Mouse (Mus musculus) liver, adult 2 months (tissue): ENCODE measurements around the gene Phactr3. TPM values are rescaled to one million over a fixed set of nuclear protein-coding genes. Genes with fewer than 3 reads are reported as not detected.
A peak's percentile ranks its signal among the peaks of the same experiment; 100 is the strongest.

ENCODE experiments used
- DNase-seq: peaks from one replicate; pipeline ENCODE4 v3.0.0-alpha.2; 2011; ENCODE audit warnings: low read depth, low spot score; ENCODE audit errors: extremely low read depth
- H3K27ac ChIP-seq: fragments of 200-500 bp; replicated peaks from 2 replicates; pipeline ENCODE4 v1.5.1; 2012; ENCODE audit warnings: low read depth, mild to moderate bottlenecking, control low read depth, inconsistent platforms, low read length; ENCODE audit not compliant: insufficient read depth
- H3K27me3 ChIP-seq: fragments of 200-500 bp; 2 replicates; pipeline ENCODE4 v1.6.1; 2012; ENCODE audit warnings: mild to moderate bottlenecking, moderate library complexity, low read length, inconsistent platforms; ENCODE audit not compliant: control insufficient read depth, insufficient read depth
- H3K36me3 ChIP-seq: fragments of 200-500 bp; 2 replicates; pipeline ENCODE4 v1.6.1; 2012; ENCODE audit warnings: low read length, inconsistent platforms; ENCODE audit not compliant: control insufficient read depth, insufficient read depth
- H3K4me1 ChIP-seq: fragments of 200-500 bp; 2 replicates; pipeline ENCODE4 v1.6.1; 2011; ENCODE audit warnings: low read length; ENCODE audit not compliant: control insufficient read depth, insufficient read depth
- H3K4me3 ChIP-seq: fragments of 200-500 bp; 2 replicates; pipeline ENCODE4 v1.5.1; 2011; ENCODE audit warnings: low read depth, mild to moderate bottlenecking, control low read depth, low read length, moderate library complexity; ENCODE audit not compliant: insufficient read depth
- H3K79me2 ChIP-seq: fragments of 200-500 bp; 2 replicates; pipeline ENCODE4 v1.6.1; 2012; ENCODE audit warnings: inconsistent platforms, mild to moderate bottlenecking, low read length, moderate library complexity; ENCODE audit not compliant: control insufficient read depth, insufficient read depth
- H3K9ac ChIP-seq: fragments of 200-500 bp; 2 replicates; pipeline ENCODE4 v1.6.1; 2012; ENCODE audit warnings: low read depth, mild to moderate bottlenecking, control low read depth, inconsistent platforms, low read length
- CTCF ChIP-seq: fragments of 200-500 bp; IDR thresholded peaks from 2 replicates; pipeline ENCODE4 v1.5.1; 2011; ENCODE audit warnings: low read depth, low read length, control low read depth
- POLR2A ChIP-seq: fragments of 200-500 bp; IDR thresholded peaks from 2 replicates; pipeline ENCODE4 v1.6.1; 2011; ENCODE audit warnings: low read length, control low read depth; ENCODE audit not compliant: insufficient read depth; ENCODE audit errors: extremely low read depth
- WGBS: fragments of 180-500 bp; shearing (Covaris S2); methylation state at CpG from one replicate; pipeline ENCODE4 v1.1.7; 2018; 5-methylcytosine and 5-hydroxymethylcytosine counted together
- polyA plus RNA-seq: library from polyadenylated mRNA; depleted of rRNA; stranded (reverse); fragments of >200 nt; gene quantifications from 2 replicates; pipeline ENCODE4 v1.2.3, GENCODE M21; 2012
- total RNA-seq: library from RNA; depleted of rRNA; stranded (reverse); fragments of >200 nt; gene quantifications from 2 replicates; pipeline ENCODE4 v1.2.3, GENCODE M21; 2014

The Phactr3 gene
- total and polyA plus RNA-seq, 2 experiments = not detected

DNA sequence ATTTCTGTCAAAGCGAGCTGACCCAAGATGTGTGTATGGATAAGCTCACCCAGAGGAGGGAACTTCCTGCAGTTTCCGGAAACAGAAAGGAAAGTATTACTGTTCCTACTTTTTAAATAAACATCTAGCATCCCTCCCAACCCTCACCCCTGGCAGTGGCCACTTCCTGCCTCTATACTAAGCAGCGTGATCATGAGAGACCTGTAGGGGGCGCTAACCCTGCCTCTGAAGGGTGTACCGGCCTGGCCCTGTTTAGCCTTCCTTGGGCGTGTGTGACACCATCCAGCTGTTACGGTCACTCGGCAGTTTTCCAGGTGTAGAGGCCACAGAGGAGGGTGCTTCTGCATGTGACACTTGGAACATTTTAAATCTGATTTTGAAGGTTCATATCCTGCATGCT, 128.5 kb downstream of the Phactr3 start:
- Histone ChIP-seq H3K36me3 (no peaks in the 10 kb centered on the region), H3K79me2 (no peaks in the 10 kb centered on the region), H3K4me3 (no peak overlapping the region), H3K27me3 (no peaks in the 10 kb centered on the region; the same call in 1 of the 2 replicates), H3K4me1 (no peaks in the 10 kb centered on the region), H3K9ac (no peak overlapping the region), H3K27ac (no peak overlapping the region)
- TF ChIP-seq POLR2A = no peak
- TF ChIP-seq CTCF = no peak
- WGBS = 70% methylated on average over 8 of the region's 8 CpGs
- DNase-seq = no peak

DNA sequence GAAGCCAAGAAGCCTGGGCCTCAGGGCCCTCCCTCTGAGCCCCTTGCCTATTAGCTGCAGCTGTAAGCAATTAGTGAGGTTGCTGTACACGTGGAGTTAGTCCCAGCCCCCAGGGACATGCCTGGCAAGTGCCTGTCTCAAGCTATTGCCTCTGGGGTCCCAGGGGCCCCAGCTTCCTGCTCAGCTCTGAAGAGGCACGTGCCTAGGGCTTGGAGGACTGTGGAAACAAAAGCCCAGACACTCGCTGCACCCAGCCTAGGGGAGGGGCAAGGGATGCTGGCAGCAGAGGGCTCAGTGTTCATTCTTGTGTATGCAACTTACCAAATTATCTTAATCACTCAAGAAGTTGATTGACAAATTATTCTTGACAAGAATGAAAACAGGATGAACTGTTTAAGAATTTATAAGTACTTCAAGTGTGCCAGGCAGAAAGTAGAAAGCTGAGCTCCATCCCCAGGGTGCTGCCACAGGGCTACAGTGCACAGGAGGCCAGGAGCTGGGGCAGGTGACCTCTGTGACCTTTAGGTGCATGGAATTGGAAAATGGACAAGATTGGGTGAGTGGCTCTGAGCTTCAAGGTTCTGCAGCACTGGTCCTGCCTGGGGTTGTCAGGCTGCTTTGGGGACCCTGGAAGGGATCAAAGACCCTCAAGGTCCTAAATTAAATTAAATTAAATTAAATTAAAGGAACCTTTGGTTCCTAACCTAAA, 138.5 kb downstream of the Phactr3 start:
- WGBS = 15% methylated on average over 3 of the region's 3 CpGs
- H3K36me3 ChIP-seq = no peaks in the 10 kb centered on the region
- no peaks in the 10 kb centered on the region for H3K27me3 ChIP-seq
- no peaks in the 10 kb centered on the region for H3K4me1 ChIP-seq
- no peak overlapping the region for H3K27ac ChIP-seq
- no peak for TF ChIP-seq CTCF
- H3K79me2 ChIP-seq = no peaks in the 10 kb centered on the region
- no peak overlapping the region for H3K4me3 ChIP-seq
- H3K9ac ChIP-seq = no peak overlapping the region
- DNase-seq = no peak

DNA sequence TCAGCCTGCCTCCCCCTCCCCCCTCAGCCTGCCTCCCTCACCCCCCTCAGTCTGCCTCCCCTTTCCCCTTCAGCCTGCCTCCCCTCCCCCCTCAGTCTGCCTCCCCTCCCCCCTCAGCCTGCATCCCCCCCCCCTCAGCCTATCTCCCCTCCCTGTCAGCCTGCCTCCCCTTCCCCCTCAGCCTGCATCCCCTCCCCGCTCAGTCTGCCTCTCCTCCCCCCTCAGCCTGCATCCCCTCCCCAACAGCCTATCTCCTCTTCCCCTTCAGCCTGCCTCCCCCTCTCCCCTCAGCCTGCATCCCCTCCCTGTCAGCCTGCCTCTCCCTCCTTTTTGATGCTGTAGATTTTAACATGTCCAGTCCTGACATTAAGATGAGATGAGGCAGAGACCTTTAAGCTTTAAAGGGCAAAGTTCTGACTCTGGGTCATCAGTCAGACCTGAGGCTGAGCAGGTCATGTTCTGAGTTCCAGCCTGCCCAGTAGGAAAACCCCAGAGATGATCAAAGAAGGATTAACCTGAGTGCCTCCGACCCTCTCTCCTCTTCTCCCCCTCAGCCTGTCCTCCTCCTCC, 139.3 kb downstream of the Phactr3 start:
- TF ChIP-seq CTCF (no peak), POLR2A (no peak)
- no peaks in the 10 kb centered on the region for H3K27me3 ChIP-seq
- no peak for DNase-seq
- H3K4me1 ChIP-seq = no peaks in the 10 kb centered on the region
- no peak overlapping the region for H3K27ac ChIP-seq
- 25% methylated on average over 1 of the region's 2 CpGs for WGBS
- no peak overlapping the region for H3K9ac ChIP-seq
- H3K36me3 ChIP-seq = no peaks in the 10 kb centered on the region
- H3K4me3 ChIP-seq = no peak overlapping the region
- no peaks in the 10 kb centered on the region for H3K79me2 ChIP-seq

DNA sequence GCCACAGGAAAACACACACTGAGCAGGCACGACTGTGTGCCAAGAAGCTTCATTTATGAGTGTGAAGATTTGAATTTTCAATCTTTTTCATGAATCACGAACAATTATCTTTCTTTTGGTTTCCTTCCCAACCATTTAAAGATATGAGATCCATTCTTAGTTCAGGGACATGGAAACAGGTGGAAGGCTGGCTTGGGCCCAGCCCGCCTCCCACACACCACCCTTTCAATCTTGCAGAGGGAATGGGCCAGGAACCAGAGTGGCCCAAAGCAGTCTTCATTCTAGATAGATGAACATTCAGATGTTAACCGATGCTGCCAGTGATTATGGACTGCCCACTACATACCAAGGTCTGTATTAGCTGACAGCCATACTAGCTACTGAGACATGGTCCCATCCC, 144.3 kb downstream of the Phactr3 start:
- Histone ChIP-seq H3K27ac (no peak overlapping the region), H3K4me3 (no peak overlapping the region), H3K27me3 (no peaks in the 10 kb centered on the region), H3K4me1 (no peaks in the 10 kb centered on the region), H3K36me3 (no peaks in the 10 kb centered on the region), H3K79me2 (no peaks in the 10 kb centered on the region), H3K9ac (no peak overlapping the region)
- no peak for DNase-seq
- WGBS = 66% methylated on average over 4 of the region's 4 CpGs
- TF ChIP-seq CTCF (no peak), POLR2A (no peak)

DNA sequence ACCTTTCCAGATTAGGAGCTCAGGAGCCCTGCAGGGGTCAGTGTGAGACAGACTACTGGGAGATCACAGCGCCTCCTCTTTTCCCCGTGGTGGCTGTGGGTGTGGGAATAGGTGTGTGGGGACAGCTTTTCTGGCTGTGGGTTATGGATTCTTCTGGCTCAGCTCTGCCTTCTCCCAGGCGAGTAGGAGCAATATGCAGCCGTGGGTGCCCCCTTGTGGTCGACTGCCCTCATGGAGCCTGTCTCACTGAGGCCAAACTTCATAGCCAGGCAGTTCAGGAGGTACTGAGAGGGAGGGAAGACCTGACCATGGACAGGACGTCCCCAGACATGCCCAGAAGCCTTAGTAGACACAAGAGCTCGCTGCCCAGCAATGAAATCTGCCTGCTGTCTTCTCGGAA, 145.6 kb downstream of the Phactr3 start:
- H3K9ac ChIP-seq = no peak overlapping the region

DNA sequence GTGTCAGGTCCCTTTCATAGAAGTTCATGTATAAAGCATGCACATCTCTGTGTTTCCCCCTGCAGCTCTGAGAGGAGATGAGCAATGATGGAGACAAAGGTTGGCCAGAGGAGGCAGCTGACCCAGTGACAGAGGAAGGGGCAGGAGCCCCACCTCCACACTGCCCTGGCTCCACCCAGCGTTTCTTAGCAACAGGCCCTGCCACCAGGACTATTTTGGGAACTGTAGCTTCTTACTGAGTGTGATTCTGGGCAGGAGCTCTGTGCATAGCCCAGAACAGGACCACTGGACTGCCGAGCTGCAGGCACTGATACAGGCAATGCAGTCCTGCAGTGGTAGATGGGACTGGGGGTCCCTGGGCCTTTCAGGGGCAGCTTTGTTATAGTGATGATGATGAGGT, 146.7 kb downstream of the Phactr3 start:
- TF ChIP-seq POLR2A (no peak), CTCF (no peak)
- H3K36me3 ChIP-seq = no peaks in the 10 kb centered on the region
- H3K27me3 ChIP-seq = no peaks in the 10 kb centered on the region
- no peak overlapping the region for H3K4me3 ChIP-seq
- no peak overlapping the region for H3K9ac ChIP-seq
- H3K79me2 ChIP-seq = no peaks in the 10 kb centered on the region
- H3K4me1 ChIP-seq = no peaks in the 10 kb centered on the region
- H3K27ac ChIP-seq = no peak overlapping the region
- DNase-seq = no peak
- 25% methylated on average over 2 of the region's 2 CpGs for WGBS

More for the DNA sequence above, 145.6 kb downstream of the Phactr3 start:
- Histone ChIP-seq H3K36me3 (no peaks in the 10 kb centered on the region), H3K79me2 (no peaks in the 10 kb centered on the region), H3K4me1 (no peaks in the 10 kb centered on the region), H3K4me3 (no peak overlapping the region), H3K27me3 (no peaks in the 10 kb centered on the region), H3K27ac (no peak overlapping the region)
- no peak for TF ChIP-seq POLR2A
- TF ChIP-seq CTCF = peak; percentile 88
- peak; percentile 15 for DNase-seq
- WGBS = 5% methylated on average over 8 of the region's 8 CpGs
